Mouse (Mus musculus) brain, adult 2 months (tissue): ENCODE data around the gene Krtap2-4.
"Not testable (repeated sequence)": the region's sequence is repeated elsewhere in the genome, so short reads cannot be mapped to it uniquely, and the experiment has no call there.

Source experiments
- DNase-seq: peaks from one replicate; pipeline ENCODE4 v3.0.0; 2011; ENCODE audit warnings: low read depth, low spot score

Krtap2-4 gene

GRCm38 (mm10) chr11:99614796-99615363 lies at the start of gene Krtap2-4:
Gene Krtap2-4 (minus strand): TSS chr11:99614846.
- DNase-seq = peak; percentile 43

DNA sequence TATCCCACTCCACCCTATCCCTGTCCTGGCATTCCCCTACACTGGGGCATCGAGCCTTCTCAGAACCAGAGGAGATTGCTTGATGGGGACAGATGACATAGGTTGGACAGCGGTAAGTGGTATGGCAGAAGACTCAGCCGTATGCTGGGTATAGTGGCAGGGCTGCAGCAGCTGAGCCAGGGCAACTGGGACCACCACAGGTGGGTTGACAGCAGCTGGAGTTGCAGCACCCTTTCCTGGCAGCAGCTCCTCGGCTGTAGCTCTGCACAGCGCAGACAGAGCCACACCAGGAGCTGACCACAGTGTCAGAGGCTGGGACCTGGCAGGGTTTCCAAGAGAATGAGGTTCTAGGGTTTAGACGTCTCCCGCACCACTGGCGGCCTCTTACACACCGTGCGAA lies 48.2 kb upstream of the Krtap2-4 start:
- no peak for DNase-seq

- no peak for DNase-seq
Measured at GRCm38 (mm10) chr11:99659256-99659655, 44.6 kb upstream of the Krtap2-4 start.

DNA sequence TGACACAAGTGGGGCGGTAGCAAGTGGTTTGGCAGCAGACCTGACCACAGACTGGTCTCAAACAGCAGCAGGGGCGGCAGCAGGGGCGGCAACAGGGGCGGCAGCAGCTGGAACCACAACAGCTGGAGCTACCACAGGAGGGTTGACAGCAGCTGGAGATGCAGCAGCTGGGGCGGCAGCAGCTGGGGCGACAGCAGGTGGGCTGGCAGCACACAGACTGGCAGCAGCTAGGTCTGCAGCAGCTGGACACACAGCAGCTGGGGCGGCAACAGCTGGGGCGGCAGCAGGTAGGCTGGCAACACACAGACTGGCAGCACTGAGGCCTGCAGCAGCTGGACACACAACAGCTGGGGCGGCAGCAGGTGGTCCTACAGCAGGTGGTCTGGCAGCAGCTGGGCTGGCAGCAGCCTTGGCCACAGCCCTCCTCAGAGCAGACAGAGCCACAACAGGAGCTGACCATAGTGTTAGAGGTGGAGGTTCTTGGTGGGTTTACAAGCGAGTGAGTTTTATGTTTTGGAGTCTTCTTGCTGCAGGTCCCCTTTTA lies 43.9 kb upstream of the Krtap2-4 start, which contains the start of gene Gm11563:
Gene Gm11563 (minus strand): TSS at position 494 of the 544 bp plus-strand sequence.
- DNase-seq = not testable (repeated sequence)

GRCm38 (mm10) chr11:99657051-99657450 lies 42.4 kb upstream of the Krtap2-4 start:
- no peak for DNase-seq

DNA sequence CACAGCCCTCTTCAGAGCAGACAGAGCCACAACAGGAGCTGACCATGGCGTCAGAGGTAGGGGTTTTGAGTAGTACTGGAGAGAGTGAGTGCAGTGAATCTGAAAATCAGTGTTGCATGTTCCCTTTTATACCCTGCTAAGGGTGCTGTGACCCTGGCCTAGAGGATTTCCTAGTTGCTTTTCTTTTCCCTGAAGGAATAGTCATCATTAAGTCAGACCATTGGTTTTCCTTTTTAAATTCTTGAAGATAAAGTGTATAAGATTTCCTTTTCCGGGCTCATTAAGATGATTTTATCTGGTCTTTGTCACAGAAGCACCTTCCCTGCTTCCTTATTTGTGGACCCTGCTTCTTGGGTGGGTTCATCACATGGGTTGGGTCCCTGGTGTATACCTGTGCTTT lies 35.5 kb upstream of the Krtap2-4 start, which contains the start of gene Gm11555:
Gene Gm11555 (minus strand): TSS at position 101 of the 400 bp plus-strand sequence.
- DNase-seq = no peak

DNA sequence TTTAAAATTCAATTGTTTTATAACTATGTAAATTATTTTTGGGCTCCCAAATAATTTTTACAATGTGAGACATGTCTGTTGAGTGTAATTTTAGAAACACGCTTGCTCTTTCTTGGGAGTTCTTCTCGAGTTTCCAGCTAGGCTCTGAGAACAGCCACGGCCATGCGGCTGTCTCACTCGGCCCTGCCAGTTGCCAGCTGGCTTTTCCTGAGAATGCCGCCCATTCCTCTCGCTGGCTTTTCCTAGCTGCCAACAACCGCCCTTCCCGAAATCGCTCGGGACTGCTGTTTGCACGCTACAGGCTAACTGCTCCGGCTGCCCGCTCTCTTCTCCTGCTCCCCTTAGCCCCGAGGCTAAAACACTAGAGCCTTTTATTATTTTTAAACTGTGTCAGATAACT lies 31.8 kb upstream of the Krtap2-4 start:
- DNase-seq = peak; percentile 66

DNA sequence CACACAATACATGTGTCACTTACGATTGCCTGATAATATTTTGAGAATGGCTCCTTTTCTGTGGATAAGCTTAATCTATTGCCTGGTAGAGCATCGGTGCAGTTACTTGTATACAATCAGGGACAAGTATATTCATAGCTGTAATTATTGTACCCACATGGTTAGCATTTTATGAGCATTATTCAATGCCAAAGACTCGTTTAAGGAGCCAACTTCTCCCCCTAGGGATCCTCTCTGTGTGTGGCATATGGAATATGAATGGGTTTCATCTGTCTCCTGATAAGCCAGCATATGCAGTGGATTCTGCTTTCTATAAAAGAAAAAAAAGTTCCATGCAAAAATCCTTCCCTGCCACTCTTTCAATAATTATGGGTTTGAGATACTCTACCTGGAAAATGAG lies 29.7 kb upstream of the Krtap2-4 start:
- DNase-seq = peak; percentile 48

- DNase-seq = not testable (repeated sequence)
Measured at GRCm38 (mm10) chr11:99643635-99644139, 29.0 kb upstream of the Krtap2-4 start, which contains the start of gene Krtap4-7. Gene Krtap4-7 (minus strand): TSS chr11:99644089.

- no peak for DNase-seq
Measured at GRCm38 (mm10) chr11:99640926-99641325, 26.3 kb upstream of the Krtap2-4 start.

- DNase-seq = peak; percentile 72
Measured at GRCm38 (mm10) chr11:99637086-99637485, 22.4 kb upstream of the Krtap2-4 start.

DNA sequence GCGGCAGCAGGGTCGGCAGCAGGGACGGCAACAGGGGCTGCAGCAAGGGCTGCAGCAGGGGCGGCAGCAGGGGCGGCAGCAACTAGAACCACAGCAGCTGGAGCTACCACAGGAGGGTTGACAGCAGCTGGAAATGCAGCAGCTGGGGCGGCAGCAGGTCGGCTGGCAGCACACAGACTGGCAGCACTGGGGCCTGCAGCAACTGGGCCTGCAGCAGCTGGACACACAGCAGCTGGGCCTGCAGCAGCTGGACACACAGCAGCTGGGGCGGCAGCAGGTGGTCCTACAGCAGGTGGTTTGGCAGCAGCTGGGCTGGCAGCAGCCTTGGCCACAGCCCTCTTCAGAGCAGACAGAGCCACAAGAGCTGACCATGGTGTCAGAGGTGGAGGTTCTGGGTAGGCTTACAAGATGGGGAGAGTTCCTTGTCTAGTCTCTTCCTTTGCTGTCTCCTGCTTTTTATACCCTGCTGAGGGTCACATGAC lies 20.0 kb upstream of the Krtap2-4 start, which contains the start of gene Krtap4-2:
Gene Krtap4-2 (minus strand): TSS at position 432 of the 482 bp plus-strand sequence.
- DNase-seq = no peak

DNA sequence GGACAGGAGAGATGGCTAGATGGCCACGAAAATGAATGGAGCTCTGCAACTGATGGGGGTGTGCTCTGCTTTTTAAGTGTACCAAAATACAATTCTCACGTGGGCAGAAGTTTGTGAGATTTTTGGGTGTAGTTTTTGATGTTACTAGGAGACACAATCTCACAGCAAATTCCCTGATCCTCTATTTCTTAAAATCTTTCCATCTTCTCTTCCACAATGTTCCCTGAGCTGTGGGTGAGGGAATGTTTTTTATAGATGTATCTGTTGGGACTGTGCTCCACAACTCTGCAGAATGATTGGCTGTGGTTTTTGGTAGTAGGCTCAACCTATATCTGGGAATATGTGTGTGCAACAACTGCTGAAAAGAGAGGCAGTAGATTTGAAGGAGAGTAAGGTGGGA lies 18.6 kb upstream of the Krtap2-4 start:
- DNase-seq = peak; percentile 71

DNA sequence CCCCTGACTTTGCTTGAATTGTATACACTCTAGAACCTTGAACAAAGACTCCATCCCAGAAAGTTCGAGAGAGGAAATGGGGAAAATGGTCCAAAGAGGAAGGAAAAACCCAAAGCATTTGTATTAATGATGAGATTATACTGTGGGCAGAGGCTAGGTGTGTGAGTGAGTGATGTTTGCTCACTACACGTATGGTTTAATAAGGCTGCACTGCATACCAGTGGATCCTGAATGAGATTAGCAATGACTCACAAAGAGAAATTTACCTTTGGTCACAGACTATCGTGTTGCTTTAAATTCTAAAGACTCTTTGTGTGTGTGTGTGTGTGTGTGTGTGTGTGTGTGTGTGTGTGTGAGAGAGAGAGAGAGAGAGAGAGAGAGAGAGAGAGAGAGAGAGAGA lies 16.2 kb upstream of the Krtap2-4 start:
- no peak for DNase-seq

GRCm38 (mm10) chr11:99628138-99628537 lies 13.5 kb upstream of the Krtap2-4 start, which contains the start of gene Krtap4-1:
Gene Krtap4-1 (minus strand): TSS chr11:99628238.
- DNase-seq = no peak

GRCm38 (mm10) chr11:99620335-99620734 lies 5.7 kb upstream of the Krtap2-4 start, which contains the start of gene Gm11562:
Gene Gm11562 (minus strand): TSS chr11:99620435.
- no peak for DNase-seq

GRCm38 (mm10) chr11:99610089-99610488 lies 4.6 kb downstream of the Krtap2-4 start, which contains the start of gene Gm11937:
Gene Gm11937 (minus strand): TSS chr11:99610189.
- DNase-seq = not testable (repeated sequence)

GRCm38 (mm10) chr11:99609126-99609525 lies 5.5 kb downstream of the Krtap2-4 start:
- DNase-seq = peak; percentile 82

GRCm38 (mm10) chr11:99603208-99603607 lies 11.4 kb downstream of the Krtap2-4 start, which contains the start of gene Gm11938:
Gene Gm11938 (minus strand): TSS chr11:99603308.
- not testable (repeated sequence) for DNase-seq

- not testable (repeated sequence) for DNase-seq
Measured at GRCm38 (mm10) chr11:99597742-99598141, 16.9 kb downstream of the Krtap2-4 start, which contains the start of gene Krtap9-3. Gene Krtap9-3 (minus strand): TSS chr11:99598105.

GRCm38 (mm10) chr11:99590981-99591380 lies 23.7 kb downstream of the Krtap2-4 start, which contains the start of gene Krtap1-3:
Gene Krtap1-3 (minus strand): TSS chr11:99591339.
- no peak for DNase-seq

DNA sequence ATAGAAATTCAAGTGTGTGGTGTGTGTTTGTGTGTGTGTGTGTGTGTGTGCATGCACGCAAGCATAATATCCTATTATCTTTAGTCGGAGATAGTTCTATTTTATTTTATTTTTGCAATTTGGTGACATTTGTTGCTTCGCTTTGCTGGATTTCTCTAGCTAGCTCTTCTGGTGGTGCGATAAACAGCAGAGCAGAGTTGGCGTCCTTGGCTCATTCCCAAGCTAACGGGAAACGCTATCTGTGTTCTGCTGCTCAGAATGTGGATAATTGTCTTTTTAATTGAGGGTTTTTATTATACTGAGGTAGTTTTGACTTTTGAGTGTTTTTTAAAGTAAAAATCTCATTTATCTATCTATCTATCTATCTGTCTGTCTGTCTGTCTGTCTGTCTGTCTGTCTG lies 29.6 kb downstream of the Krtap2-4 start:
- peak; percentile 80 for DNase-seq
